Mouse (Mus musculus): ENCODE results near the gene Cstf3.
A peak's percentile ranks its signal among the peaks of the same experiment; 100 is the strongest.
"Not testable (repeated sequence)": the region's sequence is repeated elsewhere in the genome, so short reads cannot be mapped to it uniquely, and the experiment has no call there.

Gene Cstf3

DNA sequence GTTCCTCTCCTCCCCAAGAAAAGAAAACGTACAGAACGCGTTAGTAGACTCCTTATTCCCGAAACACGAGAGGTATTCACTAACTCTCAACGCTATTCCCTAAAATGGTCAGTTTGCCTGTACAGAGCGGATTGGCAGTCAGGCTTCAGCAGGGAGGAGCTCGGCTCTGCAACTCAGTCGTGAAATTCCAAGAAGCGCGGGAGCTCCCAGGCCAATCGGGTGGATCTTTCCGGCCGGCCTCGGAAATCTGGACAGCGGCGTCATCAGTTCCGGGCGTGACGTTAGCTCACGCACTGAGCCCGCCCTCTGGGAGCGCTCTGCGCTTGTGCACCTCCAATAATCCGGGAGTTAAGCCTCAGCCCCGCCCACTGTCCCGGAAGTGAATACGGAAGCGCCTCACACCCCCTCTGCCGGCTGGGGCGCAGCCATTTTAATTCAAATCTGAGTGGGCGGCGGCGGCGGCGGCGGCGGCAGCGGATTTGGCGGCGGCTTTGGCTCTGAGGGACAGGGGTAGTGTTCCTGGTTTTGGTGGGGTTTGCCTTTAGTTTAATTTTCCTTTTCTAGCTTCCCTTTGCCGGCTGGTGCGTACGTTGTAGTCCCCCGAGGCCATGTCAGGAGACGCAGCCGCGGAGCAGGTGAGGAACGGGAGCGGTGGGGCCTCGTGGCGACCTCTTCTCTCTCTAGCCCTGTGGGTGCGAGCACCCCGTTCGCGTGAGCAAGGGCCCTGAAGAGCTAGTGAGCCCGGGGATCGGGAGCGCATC is at the start of gene Cstf3:
Cstf3 (plus strand) TSS at position 456 of the 761 bp plus-strand sequence.
- DNase-seq (ENCODE audit: low spot score): peak; percentile 99

DNA sequence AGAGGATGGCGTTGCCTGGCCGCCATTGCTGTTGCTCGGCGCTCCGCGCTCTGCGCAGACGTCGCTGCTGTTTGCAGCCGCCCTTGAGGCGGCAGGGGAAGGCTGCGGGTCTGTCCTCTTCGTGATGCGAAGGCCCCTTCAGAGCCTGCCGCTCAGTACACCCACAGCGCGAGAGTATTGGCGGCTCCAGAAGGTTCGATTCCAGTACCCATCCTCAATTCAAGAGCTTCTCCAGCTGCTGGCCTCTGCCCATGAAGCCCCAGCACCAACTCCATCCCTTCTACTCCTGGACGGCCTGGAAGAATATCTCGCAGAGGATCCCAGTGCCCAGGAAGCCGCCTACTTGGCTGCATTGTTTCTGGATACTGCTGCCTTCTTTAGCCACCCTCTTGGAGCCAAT is 33.6 kb upstream of the Cstf3 start:
- DNase-seq (ENCODE audit: low spot score): not testable (repeated sequence)

GRCm38 (mm10) chr2:104557722-104558121 is 32.6 kb upstream of the Cstf3 start:
- DNase-seq (ENCODE audit: low spot score): no peak

GRCm38 (mm10) chr2:104558326-104558725 is 32.0 kb upstream of the Cstf3 start:
- DNase-seq (ENCODE audit: low spot score): no peak

GRCm38 (mm10) chr2:104558938-104559337 is 31.4 kb upstream of the Cstf3 start:
- no peak for DNase-seq (ENCODE audit: low spot score)

DNA sequence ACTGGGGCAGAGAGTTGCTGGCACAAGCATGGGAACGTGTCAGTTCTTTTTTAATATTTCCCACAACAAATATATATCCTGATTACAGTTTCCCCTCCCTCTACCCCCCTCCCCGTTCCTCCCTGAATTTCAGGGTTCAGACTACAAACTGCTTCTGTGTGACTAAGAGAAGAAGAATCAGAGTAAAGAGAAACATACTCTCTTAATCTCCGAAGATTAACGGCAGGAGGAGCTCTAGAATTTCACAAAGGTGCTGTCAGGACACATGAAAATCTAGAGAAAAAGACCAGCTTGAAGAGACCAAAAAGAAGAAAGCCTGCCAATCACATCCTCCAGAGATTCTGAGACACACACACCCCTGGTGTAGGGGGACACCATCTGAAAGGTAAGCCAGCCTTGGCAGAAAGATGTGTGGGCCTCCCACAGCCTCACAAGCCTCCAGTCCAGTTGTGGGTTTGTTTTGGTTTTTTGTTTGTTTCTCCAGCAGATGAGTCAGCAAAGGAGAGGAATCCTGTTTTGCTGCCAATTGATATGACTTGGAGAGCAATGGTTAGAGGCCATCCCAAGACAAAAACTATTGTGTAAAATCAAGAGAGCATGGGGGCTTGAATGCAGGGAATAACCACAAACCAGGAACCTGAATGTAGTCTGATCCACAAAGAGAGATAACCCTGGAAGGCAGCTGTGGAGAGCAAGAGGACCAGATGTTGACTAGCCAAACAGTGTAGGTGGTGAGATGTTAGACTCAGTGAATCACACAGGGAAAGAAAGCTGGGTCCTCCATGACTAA is 30.5 kb upstream of the Cstf3 start:
- DNase-seq (ENCODE audit: low spot score): no peak

GRCm38 (mm10) chr2:104561386-104561785 is 28.9 kb upstream of the Cstf3 start:
- DNase-seq (ENCODE audit: low spot score): no peak

DNA sequence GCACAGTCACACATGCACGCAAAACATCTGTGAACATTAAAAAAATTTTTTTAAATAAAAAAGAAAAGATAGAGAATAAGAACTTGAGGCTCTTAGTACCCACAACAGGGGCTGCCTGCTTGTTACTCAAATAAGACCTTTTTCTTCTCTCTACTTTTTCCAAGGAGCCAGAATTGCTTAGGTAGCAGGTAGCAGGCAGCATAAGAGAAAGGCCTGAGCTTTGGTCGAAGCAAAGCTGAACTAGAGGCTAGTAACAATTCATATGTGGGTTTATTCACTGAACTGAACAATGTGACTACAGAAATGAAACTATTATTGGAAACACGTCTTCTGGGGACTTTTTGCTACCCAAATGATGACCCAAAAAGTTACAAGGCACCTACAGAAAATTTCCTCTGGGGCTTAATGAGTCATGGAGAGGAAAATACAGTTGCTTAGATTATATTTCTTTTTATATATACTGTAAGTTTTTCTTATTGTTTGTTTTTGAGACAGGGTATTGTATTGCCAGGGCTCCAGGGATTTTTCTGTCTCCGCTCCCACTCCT is 28.3 kb upstream of the Cstf3 start:
- no peak for DNase-seq (ENCODE audit: low spot score)

GRCm38 (mm10) chr2:104572066-104572465 is 18.3 kb upstream of the Cstf3 start:
- no peak for DNase-seq (ENCODE audit: low spot score)

DNA sequence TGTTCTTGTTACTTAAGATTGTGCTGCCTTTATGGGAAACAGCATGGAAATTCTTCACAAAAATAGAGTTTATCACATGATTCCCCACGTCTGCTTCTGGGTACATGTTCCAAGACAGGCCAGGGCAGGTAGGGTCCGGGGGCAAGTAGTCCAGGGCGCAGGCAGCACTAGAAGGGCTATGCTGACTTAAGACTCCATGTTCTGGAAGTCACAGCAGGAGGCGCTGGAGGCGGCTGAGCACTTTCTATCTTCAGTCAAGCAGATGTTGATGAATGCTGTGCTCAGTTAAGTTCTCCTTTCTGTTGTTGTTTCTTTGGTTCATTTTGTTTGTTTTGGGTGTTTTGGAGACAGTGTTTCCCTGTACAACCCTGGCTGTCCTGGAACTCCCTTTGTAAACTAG is 14.1 kb upstream of the Cstf3 start:
- DNase-seq (ENCODE audit: low spot score): no peak

DNA sequence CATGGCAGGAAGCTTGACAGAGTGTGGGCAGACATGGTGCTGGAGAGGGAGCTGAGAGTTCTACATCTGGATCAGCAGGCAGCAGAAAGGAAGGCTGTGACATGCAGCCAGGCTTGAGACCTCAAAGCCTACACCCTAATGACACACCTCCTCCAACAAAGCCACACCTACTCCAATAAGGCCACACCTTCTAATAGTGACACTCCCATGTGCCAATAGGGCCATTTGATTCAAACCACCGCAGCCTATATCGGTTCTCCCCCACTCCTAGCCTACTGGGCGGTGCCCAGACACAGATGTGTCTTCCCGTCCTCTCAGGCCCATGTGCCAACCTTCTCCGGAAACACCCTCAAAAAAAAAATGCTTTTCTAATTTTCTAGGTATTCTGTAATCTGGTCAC is 12.3 kb upstream of the Cstf3 start:
- DNase-seq (ENCODE audit: low spot score): no peak

GRCm38 (mm10) chr2:104578836-104579604 is 11.3 kb upstream of the Cstf3 start:
- DNase-seq (ENCODE audit: low spot score): no peak

GRCm38 (mm10) chr2:104579784-104580446 is 10.4 kb upstream of the Cstf3 start:
- DNase-seq (ENCODE audit: low spot score): no peak

GRCm38 (mm10) chr2:104581281-104581879 is 8.9 kb upstream of the Cstf3 start:
- peak; percentile 29 for DNase-seq (ENCODE audit: low spot score)

- no peak for DNase-seq (ENCODE audit: low spot score)
Observed at GRCm38 (mm10) chr2:104583032-104583431, 7.3 kb upstream of the Cstf3 start.

DNA sequence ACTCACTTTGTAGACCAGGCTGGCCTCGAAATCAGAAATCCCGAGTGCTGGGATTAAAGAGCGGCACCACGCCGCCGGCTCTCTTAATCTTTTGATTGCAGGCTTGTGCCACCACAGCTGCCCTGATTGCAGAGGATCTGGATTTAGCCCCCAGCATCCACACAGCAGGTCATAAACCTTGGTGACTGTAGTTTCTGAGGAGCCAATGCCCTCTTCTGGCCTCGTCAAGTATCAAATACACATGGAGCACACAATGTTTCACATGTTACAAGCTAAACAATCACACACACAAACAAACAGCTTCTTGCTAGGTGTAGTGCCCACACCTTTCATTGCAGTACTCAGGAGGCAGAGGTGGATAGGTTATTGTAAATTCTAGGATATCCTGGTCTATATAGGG is 6.1 kb upstream of the Cstf3 start:
- no peak for DNase-seq (ENCODE audit: low spot score)

DNA sequence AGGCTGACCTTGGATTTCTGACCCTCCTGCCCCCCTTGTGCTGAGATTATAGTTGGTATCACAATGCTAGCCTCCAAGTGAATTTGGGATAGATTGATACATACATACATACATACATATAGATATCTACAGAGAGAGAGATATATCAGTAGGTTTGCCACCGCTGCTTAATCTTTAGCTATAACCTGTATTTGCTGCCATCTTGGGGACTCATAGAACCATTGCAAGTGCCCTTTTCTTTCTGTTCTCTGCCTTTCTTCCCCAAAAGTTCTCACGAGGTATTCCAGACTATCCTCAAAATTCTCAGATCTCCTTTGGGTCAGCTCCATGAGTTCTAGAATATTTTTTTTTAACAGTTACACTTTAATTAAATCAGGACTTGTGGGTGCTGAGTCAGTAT is 4.7 kb upstream of the Cstf3 start:
- DNase-seq (ENCODE audit: low spot score): no peak

- DNase-seq (ENCODE audit: low spot score): no peak
Observed at GRCm38 (mm10) chr2:104588552-104588951, 1.8 kb upstream of the Cstf3 start.

GRCm38 (mm10) chr2:104590829-104591117 is 450 bp downstream of the Cstf3 start:
- DNase-seq (ENCODE audit: low spot score): no peak

GRCm38 (mm10) chr2:104591141-104591540 is 818 bp downstream of the Cstf3 start:
- DNase-seq (ENCODE audit: low spot score): no peak

DNA sequence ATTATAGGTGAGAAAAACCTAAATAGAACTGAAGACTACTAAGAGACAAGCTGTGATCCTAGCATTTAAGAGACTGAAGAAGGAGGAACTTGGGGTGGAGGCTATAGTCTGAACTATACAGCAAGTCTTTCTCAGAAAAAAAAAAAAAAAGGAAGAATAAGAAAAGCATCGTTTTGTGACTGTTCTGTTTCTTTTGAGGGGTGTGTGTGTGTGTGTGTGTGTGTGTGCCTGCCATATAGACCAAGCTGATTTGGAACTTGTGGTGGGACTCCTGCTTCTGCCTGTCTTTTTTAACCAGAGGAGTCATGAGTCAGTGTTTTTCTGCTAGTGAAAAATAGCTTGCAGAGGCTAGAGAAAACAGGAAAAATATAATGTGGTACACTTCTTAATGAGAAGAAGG is 4.7 kb downstream of the Cstf3 start:
- no peak for DNase-seq (ENCODE audit: low spot score)

DNA sequence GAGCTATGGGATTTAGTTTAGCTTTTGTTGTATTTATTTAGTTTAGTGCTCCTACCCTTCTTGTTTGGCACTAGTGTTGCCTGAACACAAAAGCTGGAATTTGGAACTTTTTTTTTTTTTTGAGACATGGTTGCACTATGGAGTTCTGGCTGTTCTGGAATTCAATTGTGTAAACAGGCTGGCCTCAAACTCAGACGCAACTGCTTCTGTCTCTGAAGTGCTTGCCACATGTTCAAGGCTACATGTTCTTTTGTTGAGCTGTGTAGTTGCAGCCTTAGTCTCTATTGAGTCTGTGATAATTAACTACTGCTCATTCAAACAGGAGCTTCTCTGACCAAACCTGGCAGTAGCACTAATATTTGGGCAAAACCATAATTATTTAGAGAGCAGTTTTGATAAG is 13.1 kb downstream of the Cstf3 start:
- no peak for DNase-seq (ENCODE audit: low spot score)

Measured in lung, postnatal 25 days (tissue).